Mouse (Mus musculus): ENCODE results near the gene Umodl1. TPM values are rescaled to one million over a fixed set of nuclear protein-coding genes. Genes with fewer than 3 reads are reported as not detected.

The Umodl1 gene
- polyA plus RNA-seq, 1 experiment from 2014 or later: not detected

- no peak for ATAC-seq (ENCODE audit: low FRiP score, low read depth)
- no peak overlapping the region for H3K27ac ChIP-seq (replicated peaks)
- WGBS: 7% methylated on average over 7 of the region's 7 CpGs
These were observed 3.7 kb upstream of the Umodl1 start for GRCm38 (mm10) chr17:30950780-30951179.

GRCm38 (mm10) chr17:30951600-30951999 lies 2.8 kb upstream of the Umodl1 start:
- H3K4me2 ChIP-seq (replicated peaks): no peak overlapping the region
- ATAC-seq (ENCODE audit: low FRiP score, low read depth): no peak

More at GRCm38 (mm10) chr17:30950780-30951179, 3.7 kb upstream of the Umodl1 start:
- no peak overlapping the region for H3K9ac ChIP-seq (replicated peaks)
- no peaks in the 10 kb centered on the region for H3K9me3 ChIP-seq
- H3K4me3 ChIP-seq: no peak overlapping the region
- H3K36me3 ChIP-seq: no peaks in the 10 kb centered on the region
- H3K27me3 ChIP-seq: no peaks in the 10 kb centered on the region
- H3K4me1 ChIP-seq: peaks cover 11% of the 10 kb centered on the region; the same call in 1 of the 2 replicates
- H3K4me2 ChIP-seq (replicated peaks): no peak overlapping the region

GRCm38 (mm10) chr17:30961936-30962592 lies 7.6 kb downstream of the Umodl1 start:
- WGBS: 75% methylated on average over 7 of the region's 7 CpGs
- H3K9ac ChIP-seq (replicated peaks): no peak overlapping the region

More at GRCm38 (mm10) chr17:30951600-30951999, 2.8 kb upstream of the Umodl1 start:
- Histone ChIP-seq H3K36me3 (no peaks in the 10 kb centered on the region), H3K4me3 (no peak overlapping the region), H3K27me3 (no peaks in the 10 kb centered on the region), H3K9ac (replicated peaks) (no peak overlapping the region), H3K4me1 (peaks cover 11% of the 10 kb centered on the region; the same call in 1 of the 2 replicates), H3K9me3 (no peaks in the 10 kb centered on the region), H3K27ac (replicated peaks) (no peak overlapping the region)
- WGBS: 64% methylated on average over 8 of the region's 8 CpGs

GRCm38 (mm10) chr17:30962880-30963279 lies 8.4 kb downstream of the Umodl1 start:
- Histone ChIP-seq H3K4me3 (no peak overlapping the region), H3K4me2 (replicated peaks) (no peak overlapping the region), H3K9ac (replicated peaks) (no peak overlapping the region), H3K36me3 (no peaks in the 10 kb centered on the region), H3K4me1 (peaks cover 5% of the 10 kb centered on the region; the same call in 1 of the 2 replicates), H3K9me3 (no peaks in the 10 kb centered on the region), H3K27ac (replicated peaks) (no peak overlapping the region), H3K27me3 (no peaks in the 10 kb centered on the region)
- no peak for ATAC-seq (ENCODE audit: low FRiP score, low read depth)
- WGBS: 35% methylated on average over 2 of the region's 2 CpGs

More at GRCm38 (mm10) chr17:30961936-30962592, 7.6 kb downstream of the Umodl1 start:
- ATAC-seq (ENCODE audit: low FRiP score, low read depth): no peak
- Histone ChIP-seq H3K9me3 (no peaks in the 10 kb centered on the region), H3K4me1 (peaks cover 5% of the 10 kb centered on the region; the same call in 1 of the 2 replicates), H3K4me2 (replicated peaks) (no peak overlapping the region), H3K4me3 (no peak overlapping the region), H3K27ac (replicated peaks) (no peak overlapping the region), H3K27me3 (no peaks in the 10 kb centered on the region), H3K36me3 (no peaks in the 10 kb centered on the region)

- Histone ChIP-seq H3K4me2 (replicated peaks) (no peak overlapping the region), H3K27ac (replicated peaks) (no peak overlapping the region), H3K4me3 (no peak overlapping the region), H3K9me3 (no peaks in the 10 kb centered on the region), H3K36me3 (no peaks in the 10 kb centered on the region), H3K9ac (replicated peaks) (no peak overlapping the region), H3K27me3 (no peaks in the 10 kb centered on the region), H3K4me1 (no peaks in the 10 kb centered on the region)
- 78% methylated on average over 4 of the region's 4 CpGs for WGBS
- ATAC-seq (ENCODE audit: low FRiP score, low read depth): no peak
These were observed 15.5 kb downstream of the Umodl1 start for GRCm38 (mm10) chr17:30969983-30970382.

- Histone ChIP-seq H3K4me1 (no peaks in the 10 kb centered on the region), H3K4me2 (replicated peaks) (no peak overlapping the region), H3K27ac (replicated peaks) (no peak overlapping the region), H3K9ac (replicated peaks) (no peak overlapping the region), H3K4me3 (no peak overlapping the region), H3K27me3 (no peaks in the 10 kb centered on the region), H3K36me3 (no peaks in the 10 kb centered on the region), H3K9me3 (no peaks in the 10 kb centered on the region)
- no peak for ATAC-seq (ENCODE audit: low FRiP score, low read depth)
- 89% methylated on average over 7 of the region's 7 CpGs for WGBS
These were observed 17.4 kb downstream of the Umodl1 start for GRCm38 (mm10) chr17:30971877-30972276.

- H3K9ac ChIP-seq (replicated peaks): no peak overlapping the region
- H3K4me1 ChIP-seq: no peaks in the 10 kb centered on the region
- H3K4me2 ChIP-seq (replicated peaks): no peak overlapping the region
- no peak overlapping the region for H3K4me3 ChIP-seq
- no peak overlapping the region for H3K27ac ChIP-seq (replicated peaks)
- H3K36me3 ChIP-seq: no peaks in the 10 kb centered on the region
- ATAC-seq (ENCODE audit: low FRiP score, low read depth): no peak
- no peaks in the 10 kb centered on the region for H3K27me3 ChIP-seq
- H3K9me3 ChIP-seq: no peaks in the 10 kb centered on the region
- 80% methylated on average over 6 of the region's 6 CpGs for WGBS
These were observed 18.9 kb downstream of the Umodl1 start for GRCm38 (mm10) chr17:30973332-30973731.

GRCm38 (mm10) chr17:30977290-30977689 lies 22.9 kb downstream of the Umodl1 start:
- Histone ChIP-seq H3K4me2 (replicated peaks) (no peak overlapping the region), H3K27ac (replicated peaks) (no peak overlapping the region)
- 78% methylated on average over 2 of the region's 2 CpGs for WGBS

GRCm38 (mm10) chr17:30978556-30978955 lies 24.1 kb downstream of the Umodl1 start:
- no peaks in the 10 kb centered on the region for H3K27me3 ChIP-seq
- no peaks in the 10 kb centered on the region for H3K4me1 ChIP-seq
- WGBS: 88% methylated on average over 10 of the region's 10 CpGs
- no peaks in the 10 kb centered on the region for H3K36me3 ChIP-seq
- no peak for ATAC-seq (ENCODE audit: low FRiP score, low read depth)
- no peak overlapping the region for H3K4me3 ChIP-seq
- no peak overlapping the region for H3K4me2 ChIP-seq (replicated peaks)
- 0 out of 2 replicates have a peak, but pooled peaks cover 3% of the 10 kb centered on the region for H3K9me3 ChIP-seq
- H3K9ac ChIP-seq (replicated peaks): no peak overlapping the region
- H3K27ac ChIP-seq (replicated peaks): no peak overlapping the region

More at GRCm38 (mm10) chr17:30977290-30977689, 22.9 kb downstream of the Umodl1 start:
- Histone ChIP-seq H3K27me3 (no peaks in the 10 kb centered on the region), H3K9ac (replicated peaks) (no peak overlapping the region), H3K4me1 (no peaks in the 10 kb centered on the region), H3K9me3 (no peaks in the 10 kb centered on the region), H3K4me3 (no peak overlapping the region), H3K36me3 (no peaks in the 10 kb centered on the region)
- ATAC-seq (ENCODE audit: low FRiP score, low read depth): no peak

GRCm38 (mm10) chr17:30983521-30983920 lies 29.1 kb downstream of the Umodl1 start:
- Histone ChIP-seq H3K27ac (replicated peaks) (no peak overlapping the region), H3K4me2 (replicated peaks) (no peak overlapping the region), H3K27me3 (no peaks in the 10 kb centered on the region), H3K9ac (replicated peaks) (no peak overlapping the region), H3K4me1 (no peaks in the 10 kb centered on the region), H3K4me3 (no peak overlapping the region), H3K9me3 (0 out of 2 replicates have a peak, but pooled peaks cover 3% of the 10 kb centered on the region), H3K36me3 (no peaks in the 10 kb centered on the region)
- WGBS: 82% methylated on average over 4 of the region's 4 CpGs
- ATAC-seq (ENCODE audit: low FRiP score, low read depth): no peak

- no peak for ATAC-seq (ENCODE audit: low FRiP score, low read depth)
- Histone ChIP-seq H3K4me1 (no peaks in the 10 kb centered on the region), H3K9me3 (no peaks in the 10 kb centered on the region), H3K9ac (replicated peaks) (no peak overlapping the region), H3K27ac (replicated peaks) (no peak overlapping the region), H3K4me2 (replicated peaks) (no peak overlapping the region), H3K36me3 (no peaks in the 10 kb centered on the region), H3K4me3 (no peak overlapping the region), H3K27me3 (no peaks in the 10 kb centered on the region)
- 71% methylated on average over 10 of the region's 10 CpGs for WGBS
These were observed 35.8 kb downstream of the Umodl1 start for GRCm38 (mm10) chr17:30990254-30990653.

GRCm38 (mm10) chr17:30996296-30996695 lies 41.9 kb downstream of the Umodl1 start:
- no peaks in the 10 kb centered on the region for H3K9me3 ChIP-seq
- no peak overlapping the region for H3K4me2 ChIP-seq (replicated peaks)
- 83% methylated on average over 5 of the region's 5 CpGs for WGBS
- H3K27ac ChIP-seq (replicated peaks): no peak overlapping the region
- no peak overlapping the region for H3K4me3 ChIP-seq
- H3K27me3 ChIP-seq: no peaks in the 10 kb centered on the region
- H3K4me1 ChIP-seq: peaks cover 5% of the 10 kb centered on the region; the same call in 1 of the 2 replicates
- no peaks in the 10 kb centered on the region for H3K36me3 ChIP-seq
- no peak for ATAC-seq (ENCODE audit: low FRiP score, low read depth)
- no peak overlapping the region for H3K9ac ChIP-seq (replicated peaks)
